Mouse (Mus musculus) limb, embryonic 11.5 days (tissue): ENCODE data around the gene Cav1. TPM values are rescaled to one million over a fixed set of nuclear protein-coding genes. Genes with fewer than 3 reads are reported as not detected.
A peak's percentile ranks its signal among the peaks of the same experiment; 100 is the strongest.

Experiments used
- ATAC-seq: fragments of 200-750 bp; cut with Nextera tagmentation; 2 replicates; pipeline ENCODE4 v1.8.0; 2017; ENCODE audit warnings: low read depth; ENCODE audit not compliant: insufficient number of reproducible peaks, low FRiP score, low TSS enrichment
- DNase-seq: peaks from one replicate; pipeline ENCODE4 v3.0.0-alpha.2; 2015; ENCODE audit warnings: low spot score
- H3K27ac ChIP-seq: fragments of 300-500 bp; sonication (generic); replicated peaks from 2 replicates; pipeline ENCODE4 v1.5.1; 2014; ENCODE audit warnings: low read depth, mild to moderate bottlenecking, low read length
- H3K27me3 ChIP-seq: fragments of 300-500 bp; sonication (generic); 2 replicates; pipeline ENCODE4 v1.6.1; 2014; ENCODE audit warnings: mild to moderate bottlenecking, low read length, mixed read lengths; ENCODE audit not compliant: control insufficient read depth, insufficient read depth
- H3K36me3 ChIP-seq: fragments of 300-500 bp; sonication (generic); 2 replicates; pipeline ENCODE4 v1.6.1; 2014; ENCODE audit warnings: mild to moderate bottlenecking, low read length, moderate library complexity, mixed read lengths; ENCODE audit not compliant: control insufficient read depth, insufficient read depth
- H3K4me1 ChIP-seq: fragments of 300-500 bp; sonication (generic); 2 replicates; pipeline ENCODE4 v1.6.1; 2014; ENCODE audit warnings: low read length, mixed read lengths; ENCODE audit not compliant: control insufficient read depth, insufficient read depth
- H3K4me2 ChIP-seq: fragments of 300-500 bp; sonication (generic); 2 replicates; pipeline ENCODE4 v1.6.1; 2014; ENCODE audit warnings: low read depth, mild to moderate bottlenecking, moderate library complexity; ENCODE audit not compliant: severe bottlenecking
- H3K4me3 ChIP-seq: fragments of 300-500 bp; sonication (generic); 2 replicates; pipeline ENCODE4 v1.5.1; 2014; ENCODE audit warnings: low read depth, low read length
- H3K9ac ChIP-seq: fragments of 300-500 bp; sonication (generic); 2 replicates; pipeline ENCODE4 v1.6.1; 2014; ENCODE audit warnings: mild to moderate bottlenecking, low read length
- H3K9me3 ChIP-seq: fragments of 300-500 bp; sonication (generic); 2 replicates; pipeline ENCODE4 v1.6.1; 2016; ENCODE audit warnings: low read length; ENCODE audit not compliant: control insufficient read depth
- WGBS: fragments of 180-500 bp; shearing (Covaris S2); extraction: QIAGEN DNeasy Blood & Tissue Kit; methylation state at CpG from one replicate; pipeline ENCODE4 v1.1.7; 2014; 5-methylcytosine and 5-hydroxymethylcytosine counted together
- polyA plus RNA-seq: library from polyadenylated mRNA; unstranded; fragments of >200 nt; fragmentation: Nextera tagmentation; extraction: Ambion mirVana; gene quantifications from 2 replicates; pipeline ENCODE4 v1.2.1, GENCODE M21; 2014

The Cav1 gene
- polyA plus RNA-seq, 1 experiment from 2014 or later: 29.1 TPM

GRCm38 (mm10) chr6:17329801-17330200, 23.7 kb downstream of the Cav1 start:
- ATAC-seq: no peak
- H3K27ac ChIP-seq: no peak overlapping the region
- H3K4me3 ChIP-seq: no peak overlapping the region
- no peaks in the 10 kb centered on the region for H3K9me3 ChIP-seq
- 86% methylated on average over 3 of the region's 3 CpGs for whole genome bisulfite sequencing
- DNase-seq: no peak
- no peak overlapping the region for H3K4me2 ChIP-seq
- H3K9ac ChIP-seq: no peak overlapping the region
- no peaks in the 10 kb centered on the region for H3K4me1 ChIP-seq
- H3K36me3 ChIP-seq: no peaks in the 10 kb centered on the region
- no peaks in the 10 kb centered on the region for H3K27me3 ChIP-seq

GRCm38 (mm10) chr6:17337724-17338123, 31.6 kb downstream of the Cav1 start:
- no peak for ATAC-seq
- H3K27ac ChIP-seq: no peak overlapping the region

GRCm38 (mm10) chr6:17340406-17340805, 34.3 kb downstream of the Cav1 start:
- Histone ChIP-seq H3K4me3 (no peak overlapping the region), H3K27ac (no peak overlapping the region), H3K4me1 (no peaks in the 10 kb centered on the region), H3K9me3 (no peaks in the 10 kb centered on the region), H3K27me3 (no peaks in the 10 kb centered on the region), H3K4me2 (no peak overlapping the region), H3K9ac (no peak overlapping the region), H3K36me3 (no peaks in the 10 kb centered on the region)
- 6% methylated on average over 2 of the region's 2 CpGs for WGBS
- DNase-seq (no peak), ATAC-seq (no peak)

More at GRCm38 (mm10) chr6:17337724-17338123, 31.6 kb downstream of the Cav1 start:
- Histone ChIP-seq H3K9ac (no peak overlapping the region), H3K4me3 (no peak overlapping the region), H3K4me2 (no peak overlapping the region), H3K27me3 (no peaks in the 10 kb centered on the region), H3K9me3 (no peaks in the 10 kb centered on the region), H3K36me3 (no peaks in the 10 kb centered on the region), H3K4me1 (no peaks in the 10 kb centered on the region)
- no peak for DNase-seq
- 93% methylated on average over 2 of the region's 2 CpGs for WGBS

- Histone ChIP-seq H3K4me2 (no peak overlapping the region), H3K27ac (no peak overlapping the region), H3K9ac (no peak overlapping the region), H3K9me3 (no peaks in the 10 kb centered on the region), H3K36me3 (no peaks in the 10 kb centered on the region), H3K4me3 (no peak overlapping the region), H3K27me3 (no peaks in the 10 kb centered on the region), H3K4me1 (no peaks in the 10 kb centered on the region)
- DNase-seq (no peak), ATAC-seq (no peak)
- WGBS: 75% methylated on average over 3 of the region's 3 CpGs
Observed at GRCm38 (mm10) chr6:17348011-17348410, 41.9 kb downstream of the Cav1 start.

- no peak overlapping the region for H3K9ac ChIP-seq
Observed at GRCm38 (mm10) chr6:17350803-17351202, 44.7 kb downstream of the Cav1 start.

GRCm38 (mm10) chr6:17358896-17359690, 53.0 kb downstream of the Cav1 start:
- no peaks in the 10 kb centered on the region for H3K9me3 ChIP-seq
- ATAC-seq (0 out of 2 replicates have a peak, but pooled peaks have one; percentile 51), DNase-seq (peak; percentile 42)
- no peak overlapping the region for H3K9ac ChIP-seq
- no peaks in the 10 kb centered on the region for H3K4me1 ChIP-seq
- no peak overlapping the region for H3K27ac ChIP-seq
- H3K4me3 ChIP-seq: no peak overlapping the region
- 19% methylated on average over 6 of the region's 6 CpGs for WGBS
- H3K36me3 ChIP-seq: no peaks in the 10 kb centered on the region
- H3K27me3 ChIP-seq: no peaks in the 10 kb centered on the region
- no peak overlapping the region for H3K4me2 ChIP-seq

More at GRCm38 (mm10) chr6:17350803-17351202, 44.7 kb downstream of the Cav1 start:
- no peak overlapping the region for H3K4me3 ChIP-seq
- H3K4me2 ChIP-seq: no peak overlapping the region
- 89% methylated on average over 5 of the region's 5 CpGs for WGBS
- no peaks in the 10 kb centered on the region for H3K4me1 ChIP-seq
- H3K27ac ChIP-seq: no peak overlapping the region
- no peaks in the 10 kb centered on the region for H3K27me3 ChIP-seq
- ATAC-seq: no peak
- DNase-seq: no peak
- no peaks in the 10 kb centered on the region for H3K9me3 ChIP-seq
- H3K36me3 ChIP-seq: no peaks in the 10 kb centered on the region

GRCm38 (mm10) chr6:17362771-17363170, 56.6 kb downstream of the Cav1 start:
- no peaks in the 10 kb centered on the region for H3K4me1 ChIP-seq
- ATAC-seq: no peak

GRCm38 (mm10) chr6:17363446-17364179, 57.5 kb downstream of the Cav1 start:
- WGBS: 86% methylated on average over 17 of the region's 17 CpGs
- H3K36me3 ChIP-seq: no peaks in the 10 kb centered on the region
- no peak overlapping the region for H3K9ac ChIP-seq
- H3K4me1 ChIP-seq: no peaks in the 10 kb centered on the region
- no peaks in the 10 kb centered on the region for H3K9me3 ChIP-seq
- ATAC-seq (no peak), DNase-seq (no peak)
- H3K4me3 ChIP-seq: no peak overlapping the region
- H3K27me3 ChIP-seq: no peaks in the 10 kb centered on the region
- no peak overlapping the region for H3K4me2 ChIP-seq
- H3K27ac ChIP-seq: no peak overlapping the region

More at GRCm38 (mm10) chr6:17362771-17363170, 56.6 kb downstream of the Cav1 start:
- H3K9me3 ChIP-seq: no peaks in the 10 kb centered on the region
- DNase-seq: no peak
- no peak overlapping the region for H3K27ac ChIP-seq
- no peak overlapping the region for H3K4me3 ChIP-seq
- H3K9ac ChIP-seq: no peak overlapping the region
- H3K36me3 ChIP-seq: no peaks in the 10 kb centered on the region
- no peaks in the 10 kb centered on the region for H3K27me3 ChIP-seq
- 46% methylated on average over 3 of the region's 3 CpGs for WGBS
- H3K4me2 ChIP-seq: no peak overlapping the region
